Mouse (Mus musculus) CH12.LX (cell line): ENCODE data around the gene Ndufa4l2. TPM values are rescaled to one million over a fixed set of nuclear protein-coding genes. Genes with fewer than 3 reads are reported as not detected.
A peak's percentile ranks its signal among the peaks of the same experiment; 100 is the strongest.

Source experiments
- DNase-seq: peaks from one replicate; pipeline ENCODE4 v3.0.0-alpha.2; 2013; ENCODE audit errors: extremely low read depth
- H3K27ac ChIP-seq: 2 replicates; pipeline ENCODE4 v1.5.1; 2012; ENCODE audit warnings: low read depth, mild to moderate bottlenecking, control low read depth, moderate library complexity; ENCODE audit not compliant: insufficient read depth
- H3K27me3 ChIP-seq: replicated peaks from 2 replicates; pipeline ENCODE3; 2012; ENCODE audit warnings: inconsistent platforms
- H3K36me3 ChIP-seq, 2 experiments: replicated peaks in 1 of 2; 2 replicates each; pipeline versions ENCODE3 to v1.6.1; 2012; ENCODE audit warnings: inconsistent platforms in 1 of 2, low read length in 1 of 2, mild to moderate bottlenecking in 1 of 2, mixed read lengths in 1 of 2, moderate library complexity in 1 of 2; ENCODE audit not compliant: control insufficient read depth in 1 of 2, insufficient read depth in 1 of 2
- H3K4me1 ChIP-seq, 2 experiments: 2 replicates each; pipeline ENCODE4 v1.6.1; 2012; ENCODE audit warnings: inconsistent platforms in 1 of 2, moderate library complexity in 1 of 2; ENCODE audit not compliant: insufficient read depth in 2 of 2, control insufficient read depth in 1 of 2
- H3K4me2 ChIP-seq: 2 replicates; pipeline ENCODE4 v1.6.1; 2012; ENCODE audit warnings: low read depth, mild to moderate bottlenecking, control low read depth; ENCODE audit not compliant: poor library complexity, insufficient read depth, severe bottlenecking
- H3K4me3 ChIP-seq, 3 experiments: fragments of 150-350 bp in 1 of 3; sonication (generic) in 1 of 3; replicated peaks in 1 of 3; 2 replicates each; pipeline versions ENCODE3 to v1.5.1; 2011 to 2012; ENCODE audit warnings: low read depth in 2 of 3, low read length in 2 of 3, mild to moderate bottlenecking in 2 of 3, moderate library complexity in 2 of 3, control low read depth in 1 of 3, improper control_type of control experiment in 1 of 3, inconsistent platforms in 1 of 3, mixed read lengths in 1 of 3; ENCODE audit not compliant: poor library complexity in 1 of 3
- H3K79me2 ChIP-seq: replicated peaks from 2 replicates; pipeline ENCODE4 v1.6.1; 2012; ENCODE audit warnings: mild to moderate bottlenecking, moderate library complexity; ENCODE audit not compliant: control insufficient read depth, poor library complexity, insufficient read depth, severe bottlenecking; ENCODE audit errors: extremely low read depth
- H3K9ac ChIP-seq: 2 replicates; pipeline ENCODE4 v1.6.1; 2012; ENCODE audit warnings: low read depth, mild to moderate bottlenecking, control low read depth, moderate library complexity; ENCODE audit not compliant: insufficient read depth
- H3K9me3 ChIP-seq: replicated peaks from 2 replicates; pipeline ENCODE3; 2012; ENCODE audit warnings: low read length, inconsistent platforms, mixed read lengths
- CHD1 ChIP-seq: IDR thresholded peaks from 2 replicates; pipeline ENCODE4 v1.6.1; 2012; ENCODE audit warnings: low read depth, low read length, improper control_type of control experiment, inconsistent platforms
- ELF1 ChIP-seq: IDR thresholded peaks from 2 replicates; pipeline ENCODE4 v1.6.1; 2014; ENCODE audit warnings: low read depth, mild to moderate bottlenecking, inconsistent platforms, low read length, improper control_type of control experiment
- ETS1 ChIP-seq: conservative IDR thresholded peaks from 2 replicates; pipeline ENCODE4 v1.6.1; 2012; ENCODE audit warnings: low read depth, mild to moderate bottlenecking, inconsistent platforms, low read length, improper control_type of control experiment, moderate library complexity
- GABPA ChIP-seq: IDR thresholded peaks from 2 replicates; pipeline ENCODE4 v1.6.1; 2012; ENCODE audit warnings: low read depth, low read length, improper control_type of control experiment, inconsistent platforms; ENCODE audit not compliant: insufficient replicate concordance
- JUND ChIP-seq: conservative IDR thresholded peaks from 2 replicates; pipeline ENCODE4 v1.6.1; 2011; ENCODE audit warnings: low read depth, low read length, improper control_type of control experiment
- MAX ChIP-seq: IDR thresholded peaks from 2 replicates; pipeline ENCODE4 v1.6.1; 2011; ENCODE audit warnings: low read length, improper control_type of control experiment
- MYC ChIP-seq: IDR thresholded peaks from 2 replicates; pipeline ENCODE4 v1.6.1; 2011; ENCODE audit warnings: low read depth, mild to moderate bottlenecking, improper control_type of control experiment, low read length
- PAX5 ChIP-seq: IDR thresholded peaks from 2 replicates; pipeline ENCODE4 v1.6.1; 2012; ENCODE audit warnings: low read length, inconsistent platforms, mixed read lengths
- POLR2A ChIP-seq: IDR thresholded peaks from 2 replicates; pipeline ENCODE4 v1.6.1; 2011; ENCODE audit warnings: low read depth, mild to moderate bottlenecking, improper control_type of control experiment, low read length
- POLR2AphosphoS2 ChIP-seq: IDR thresholded peaks from 2 replicates; pipeline ENCODE4 v1.6.1; 2011; ENCODE audit warnings: low read depth, low read length, improper control_type of control experiment
- RAD21 ChIP-seq: IDR thresholded peaks from 2 replicates; pipeline ENCODE4 v1.6.1; 2011; ENCODE audit warnings: low read depth, mild to moderate bottlenecking, low read length, improper control_type of control experiment, moderate library complexity
- RCOR1 ChIP-seq: conservative IDR thresholded peaks from 2 replicates; pipeline ENCODE4 v1.6.1; 2012; ENCODE audit warnings: low read depth, mild to moderate bottlenecking, inconsistent platforms, low read length, improper control_type of control experiment
- SIN3A ChIP-seq: IDR thresholded peaks from 2 replicates; pipeline ENCODE4 v1.6.1; 2012; ENCODE audit warnings: low read length, improper control_type of control experiment, inconsistent platforms
- SMC3 ChIP-seq: IDR thresholded peaks from 2 replicates; pipeline ENCODE4 v1.6.1; 2011; ENCODE audit warnings: low read depth, low read length, improper control_type of control experiment
- UBTF ChIP-seq: IDR thresholded peaks from 2 replicates; pipeline ENCODE4 v1.6.1; 2012; ENCODE audit warnings: low read depth, mild to moderate bottlenecking, inconsistent platforms, low read length, improper control_type of control experiment, moderate library complexity
- ZKSCAN1 ChIP-seq: IDR thresholded peaks from 2 replicates; pipeline ENCODE4 v1.6.1; 2012; ENCODE audit warnings: low read depth, inconsistent platforms, low read length, improper control_type of control experiment, borderline replicate concordance
- ZMIZ1 ChIP-seq: IDR thresholded peaks from 2 replicates; pipeline ENCODE4 v1.6.1; 2012; ENCODE audit warnings: low read depth, mild to moderate bottlenecking, inconsistent platforms, low read length, improper control_type of control experiment
- dilution Hi-C: fragments of 300-500 bp; cut with MboI; formaldehyde crosslinking; loops from 2 replicates; pipeline ENCODE4 v1.14.3; 2020; ENCODE audit warnings: low sequenced_read_pairs; ENCODE audit not compliant: extremely low pct_unique_long_range_greater_than_20kb, extremely low pct_ligation_motif_present
- in situ Hi-C: fragments of 300-500 bp; cut with MboI; formaldehyde crosslinking; loops from 3 replicates; pipeline ENCODE4 v1.14.3; 2019; ENCODE audit warnings: low sequenced_read_pairs, low pct_ligation_motif_present, low pct_unique_long_range_greater_than_20kb, mixed read lengths
- polyA plus RNA-seq: library from polyadenylated mRNA; unstranded; fragments of >175 nt; gene quantifications from 2 replicates; pipeline ENCODE4 v1.2.1, GENCODE M21; 2012; ENCODE audit warnings: low read depth; ENCODE audit not compliant: insufficient read length
- total RNA-seq, 2 experiments: library from RNA; depleted of rRNA; stranded (reverse); fragments of 300-350 nt in 1 of 2; fragments of >200 nt in 1 of 2; gene quantifications; 2 replicates each; pipeline ENCODE4 v1.2.3; 2012 to 2014

Ndufa4l2 gene
- total and polyA plus RNA-seq, 3 experiments, result 0.47 TPM; not detected in 2

DNA sequence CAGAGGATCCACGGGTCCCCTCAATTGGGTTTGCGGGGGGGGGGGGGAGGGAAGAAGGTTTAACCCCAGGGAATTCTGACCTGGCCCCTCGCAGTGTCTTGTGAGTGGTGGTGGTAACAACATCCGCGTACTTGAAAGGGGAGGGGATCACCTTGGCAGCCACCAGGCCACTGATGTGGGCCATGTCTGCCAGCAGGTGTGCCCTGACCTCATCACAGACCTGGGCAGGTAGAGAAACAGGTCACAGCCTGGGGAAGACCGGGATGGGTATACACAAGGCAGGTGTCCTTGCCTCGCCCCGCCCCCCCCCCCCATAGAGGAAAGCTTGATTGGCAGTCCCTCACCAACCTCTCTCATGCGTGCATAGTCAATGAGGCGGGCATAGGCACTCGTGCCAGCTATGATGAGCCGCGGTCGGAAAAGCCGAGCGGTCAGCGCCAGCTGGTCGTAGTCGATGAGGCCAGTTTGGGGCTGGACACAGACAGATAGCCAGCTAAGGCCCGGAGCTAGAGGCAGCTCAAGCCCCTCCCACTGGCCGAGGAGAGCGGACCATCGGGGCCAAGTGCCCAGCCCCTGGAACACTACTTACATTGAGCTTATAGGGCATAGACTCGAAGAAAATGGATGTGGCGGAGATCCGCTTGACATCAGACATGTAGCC lies 4.4 kb downstream of the Ndufa4l2 start:
- TF ChIP-seq ETS1 (no peak), RAD21 (no peak), MYC (no peak), MAX (no peak), ZMIZ1 (no peak), SMC3 (no peak), POLR2A (no peak), JUND (no peak), ZKSCAN1 (no peak), PAX5 (no peak), GABPA (no peak), SIN3A (no peak), CHD1 (no peak), UBTF (no peak), POLR2AphosphoS2 (no peak)
- Histone ChIP-seq H3K4me2 (no peak overlapping the region), H3K27me3 (peaks cover 5% of the 10 kb centered on the region), H3K27ac (no peak overlapping the region), H3K79me2 (peaks cover 28% of the 10 kb centered on the region), H3K9me3 (no peaks in the 10 kb centered on the region), H3K9ac (no peak overlapping the region), H3K4me3 (no peak overlapping the region), H3K36me3 (peaks cover 37 to 57% of the 10 kb centered on the region in 2 experiments), H3K4me1 (peaks cover 18 to 58% of the 10 kb centered on the region in 2 experiments)
- DNase-seq, result no peak
- dilution Hi-C loops, result no loop called here
- in situ Hi-C loops, result no loop called here

DNA sequence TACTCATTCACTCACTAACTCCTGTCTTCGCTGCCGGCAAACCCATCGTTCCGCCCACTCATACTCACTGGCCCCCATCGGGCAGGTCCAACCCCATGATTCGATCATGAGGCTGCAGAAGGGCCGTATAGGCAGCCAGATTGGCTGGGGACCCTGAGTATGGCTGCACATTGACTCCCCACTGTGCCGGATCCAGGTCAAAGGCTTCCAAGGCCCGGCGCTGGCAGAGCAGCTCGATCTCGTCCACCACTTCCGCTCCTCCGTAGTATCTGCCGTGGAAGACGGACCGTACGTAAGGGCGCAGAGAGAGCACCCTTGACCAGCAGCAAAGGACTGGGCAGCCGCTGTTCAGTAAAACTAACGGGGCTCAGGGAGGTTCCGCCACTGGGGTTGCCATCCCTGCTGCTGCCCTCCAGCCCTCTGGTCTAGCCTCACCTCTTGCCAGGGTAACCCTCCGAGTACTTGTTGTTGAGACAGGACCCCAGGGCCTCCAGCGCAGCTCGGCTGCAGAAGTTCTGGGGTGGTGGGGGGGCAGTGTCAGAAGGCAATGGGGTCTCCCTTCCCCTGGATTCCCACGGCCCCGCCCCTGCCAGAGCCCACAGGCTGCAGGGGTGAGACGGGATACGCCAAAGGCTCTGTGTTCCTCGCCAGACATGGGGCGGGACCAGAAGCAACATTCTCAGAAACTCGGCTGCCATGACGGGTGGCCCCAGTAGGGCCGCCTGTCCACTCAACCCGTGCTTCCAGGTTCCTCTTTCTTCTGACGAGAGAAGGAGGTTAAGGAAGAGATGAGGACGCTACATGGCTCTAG lies 5.3 kb downstream of the Ndufa4l2 start:
- in situ Hi-C loops, result no loop called here
- Histone ChIP-seq H3K79me2 (peaks cover 28% of the 10 kb centered on the region), H3K9ac (peak overlapping the region; percentile 92), H3K9me3 (no peaks in the 10 kb centered on the region), H3K4me2 (peak overlapping the region; percentile 42), H3K4me1 (peaks cover 15 to 51% of the 10 kb centered on the region in 2 experiments), H3K36me3 (peaks cover 37 to 57% of the 10 kb centered on the region in 2 experiments), H3K27ac (no peak overlapping the region), H3K4me3 (peak overlapping the region; percentile 73 to 93 (median 85)), H3K27me3 (peaks cover 15% of the 10 kb centered on the region)
- TF ChIP-seq PAX5 (no peak), CHD1 (no peak), RCOR1 (no peak), ELF1 (no peak)
- DNase-seq, result peak; percentile 48
- dilution Hi-C loops, result no loop called here
